Mouse (Mus musculus): ENCODE measurements around the gene Myl7. TPM values are rescaled to one million over a fixed set of nuclear protein-coding genes. Genes with fewer than 3 reads are reported as not detected.

The Myl7 gene
- total RNA-seq, 4 experiments from 2014 or later, result not detected

DNA sequence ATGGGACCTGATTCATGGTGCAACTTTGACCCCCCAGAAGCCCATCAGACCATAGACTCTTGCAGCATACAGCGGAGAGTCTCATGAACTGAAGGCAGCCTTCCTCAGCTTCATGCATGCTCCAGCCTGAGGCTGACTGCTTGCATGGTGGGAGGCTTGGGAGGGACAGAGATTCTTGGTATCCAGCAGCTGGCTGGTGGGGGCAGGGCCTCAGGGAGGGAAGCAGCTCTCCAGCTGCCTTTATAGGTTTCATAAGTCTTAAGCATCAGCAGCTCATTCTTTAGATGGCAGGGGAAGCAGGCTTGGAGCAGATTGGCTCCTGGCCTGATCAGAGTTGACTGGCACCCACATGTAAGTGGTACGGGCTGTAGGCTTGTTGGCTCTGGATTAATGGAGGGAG lies 31.4 kb downstream of the Myl7 start:
- DNase-seq (ENCODE audit: low spot score in 2 of 2), result no peak

DNA sequence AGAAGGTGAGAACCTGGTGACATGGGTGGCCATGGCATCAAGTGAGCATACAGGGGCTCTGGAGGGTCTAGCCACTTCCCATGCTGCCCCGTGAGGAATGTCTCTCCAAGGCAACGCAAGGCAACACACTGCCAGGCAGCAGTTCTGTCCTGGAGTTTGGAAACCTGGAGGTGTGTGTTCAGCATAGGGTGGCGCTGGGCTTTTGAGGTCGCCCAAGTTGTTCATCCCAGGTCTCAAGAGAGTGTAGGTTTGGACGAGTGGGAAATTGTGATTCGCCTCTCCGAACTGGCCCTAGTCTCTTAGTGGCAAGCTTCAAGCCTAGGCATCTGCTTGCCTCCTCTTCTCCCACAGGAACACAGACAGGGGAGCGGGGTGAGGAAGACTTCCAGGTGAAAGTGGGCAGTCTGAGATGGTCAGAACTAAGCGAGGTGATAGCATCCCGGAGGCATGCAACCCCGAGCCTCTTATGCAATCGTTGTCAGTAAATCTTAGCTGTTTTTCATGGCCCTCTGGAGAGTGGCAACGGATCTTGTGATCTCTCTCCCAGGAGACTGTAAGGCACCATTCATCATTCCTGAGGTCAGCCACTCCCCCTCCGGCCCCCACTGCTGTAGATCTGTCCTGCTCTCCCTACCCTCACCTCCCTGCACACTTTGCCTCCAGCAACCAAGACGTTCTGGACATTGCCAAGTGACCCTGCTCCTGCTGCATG lies 36.0 kb downstream of the Myl7 start:
- no peak for DNase-seq (ENCODE audit: low spot score in 2 of 2)

GRCm38 (mm10) chr11:5861678-5862393 lies 36.7 kb downstream of the Myl7 start, which contains the start of gene Aebp1:
Gene Aebp1, plus strand, starts transcription at chr11:5861947.
- DNase-seq (ENCODE audit: low spot score in 2 of 2), result no peak

DNA sequence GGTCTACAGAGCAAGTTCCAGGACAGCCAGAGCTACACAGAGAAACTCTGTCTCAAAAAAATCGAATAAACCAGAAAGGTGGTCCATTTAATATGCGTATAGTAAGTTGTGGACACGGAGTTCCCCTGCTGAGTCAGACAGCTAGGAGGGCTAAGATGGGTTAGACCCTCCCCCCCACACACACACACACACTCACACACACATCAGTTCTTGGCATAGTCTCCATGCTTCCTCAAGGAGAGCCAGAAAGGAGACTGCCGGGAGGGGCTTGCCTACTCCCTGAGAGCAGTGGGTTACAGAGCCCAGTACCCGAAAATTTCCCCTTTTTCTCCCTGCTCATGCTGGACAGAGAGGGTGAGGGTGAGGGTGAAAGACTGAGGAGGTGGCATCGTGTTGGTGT lies 37.9 kb downstream of the Myl7 start:
- no peak for DNase-seq (ENCODE audit: low spot score in 2 of 2)

- DNase-seq (ENCODE audit: low spot score in 2 of 2), result no peak
Measured at GRCm38 (mm10) chr11:5859883-5860550, 38.6 kb downstream of the Myl7 start.

- no peak for DNase-seq (ENCODE audit: low spot score in 2 of 2)
Measured at GRCm38 (mm10) chr11:5858723-5859122, 39.9 kb downstream of the Myl7 start.

- no peak for DNase-seq (ENCODE audit: low spot score in 2 of 2)
Measured at GRCm38 (mm10) chr11:5856479-5857130, 42.0 kb downstream of the Myl7 start.

GRCm38 (mm10) chr11:5855902-5856301 lies 42.7 kb downstream of the Myl7 start:
- DNase-seq (ENCODE audit: low spot score in 2 of 2), result peak in 1 of 2 experiments; percentile 57

DNA sequence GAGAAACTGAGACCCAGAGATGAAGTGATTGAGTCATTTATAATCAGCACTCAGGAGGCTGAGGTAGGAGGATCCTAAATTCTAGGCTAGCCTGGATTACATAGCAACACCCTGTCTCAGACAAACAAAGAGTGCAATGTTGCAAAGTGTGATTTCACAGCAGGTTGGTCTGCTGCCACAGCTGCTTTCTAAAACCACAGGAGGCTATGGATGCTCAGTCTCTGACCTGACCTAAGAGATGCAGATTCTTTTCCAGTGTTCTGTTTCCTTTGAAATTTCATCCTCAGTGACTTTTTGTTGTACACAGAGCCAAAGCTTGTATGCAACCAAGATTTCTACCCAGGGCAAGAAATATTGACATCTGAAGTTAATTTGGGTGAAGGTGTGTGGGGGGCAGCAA lies 43.1 kb downstream of the Myl7 start:
- DNase-seq (ENCODE audit: low spot score in 2 of 2), result no peak

GRCm38 (mm10) chr11:5852314-5852713 lies 46.3 kb downstream of the Myl7 start:
- DNase-seq (ENCODE audit: low spot score in 2 of 2), result no peak

DNA sequence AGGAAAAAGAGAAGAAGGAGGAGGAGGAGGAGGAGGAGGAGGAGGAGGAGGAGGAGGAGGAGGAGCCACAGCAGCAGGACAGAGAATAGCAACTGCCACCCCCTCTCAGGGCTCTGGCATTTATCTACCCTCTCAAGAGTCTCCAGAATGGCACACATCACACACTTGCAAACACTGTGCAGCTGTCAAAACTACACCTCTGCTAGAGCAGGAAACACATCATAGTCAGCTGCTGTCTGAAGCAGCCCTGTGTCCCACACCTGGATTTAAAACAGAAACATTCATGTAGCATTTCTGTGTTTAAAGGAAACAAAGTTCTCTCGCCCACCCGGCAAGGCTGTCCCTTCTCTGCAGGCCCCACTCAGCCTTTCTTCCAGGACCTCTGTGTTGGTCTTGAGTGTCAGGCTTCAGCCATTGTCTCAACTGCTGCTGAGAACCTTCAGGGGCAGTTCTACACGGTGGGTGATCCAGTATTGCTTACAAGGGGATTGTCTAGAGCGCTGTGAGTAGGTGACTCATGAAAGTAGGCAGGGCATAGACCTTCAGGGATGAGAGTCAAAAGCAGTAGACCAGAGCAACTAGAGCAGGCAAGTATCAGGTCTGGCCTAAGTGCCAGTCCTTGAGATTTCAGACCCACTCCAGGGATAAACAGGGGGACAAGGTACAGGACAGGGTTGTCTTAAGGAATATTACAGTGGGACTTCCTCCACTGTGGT lies 47.4 kb downstream of the Myl7 start:
- DNase-seq (ENCODE audit: low spot score in 2 of 2), result no peak

DNA sequence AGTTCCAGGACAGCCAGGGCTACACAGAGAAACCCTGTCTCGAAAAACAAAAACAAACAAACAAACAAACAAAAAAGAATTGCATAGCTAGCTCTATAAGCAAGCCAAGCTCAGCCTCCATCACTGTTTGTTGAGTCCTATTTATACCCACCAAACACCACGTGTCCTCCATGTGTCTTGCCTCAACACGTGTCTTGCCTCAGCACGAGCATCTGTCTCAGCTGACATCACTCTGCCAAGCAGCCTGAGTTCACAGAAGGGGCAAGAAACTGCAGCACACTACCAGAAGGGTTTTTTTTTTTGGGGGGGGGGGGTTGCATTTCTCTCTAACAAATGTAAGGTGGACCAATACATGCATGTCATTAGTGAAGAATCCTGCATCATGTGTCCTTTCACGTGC lies 48.1 kb downstream of the Myl7 start:
- DNase-seq (ENCODE audit: low spot score in 2 of 2), result no peak

- DNase-seq (ENCODE audit: low spot score in 2 of 2), result no peak
Measured at GRCm38 (mm10) chr11:5849316-5849715, 49.3 kb downstream of the Myl7 start.

DNA sequence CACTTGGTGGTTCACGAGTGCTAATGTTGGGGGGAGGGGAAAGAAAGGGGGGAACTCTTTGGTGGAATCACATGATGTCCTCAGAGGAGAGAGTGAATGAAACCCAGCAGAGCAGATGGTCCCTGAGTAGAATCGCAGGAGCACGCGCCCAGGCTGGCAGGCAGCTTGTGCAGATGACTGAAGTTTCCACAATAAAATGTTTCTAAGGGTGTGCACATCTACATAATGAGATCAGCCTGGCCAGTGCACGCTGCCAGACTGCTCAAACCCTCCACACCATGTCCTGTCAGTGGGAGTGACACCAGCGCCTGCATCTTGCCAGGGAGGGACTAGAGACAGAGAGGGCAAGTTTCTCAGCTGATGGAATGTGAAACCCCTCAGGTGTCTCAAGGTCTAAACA lies 49.8 kb downstream of the Myl7 start:
- DNase-seq (ENCODE audit: low spot score in 2 of 2), result peak in 1 of 2 experiments; percentile 66

- no peak for DNase-seq (ENCODE audit: low spot score in 2 of 2)
Measured at GRCm38 (mm10) chr11:5846639-5847345, 51.8 kb downstream of the Myl7 start.

Other genes starting within 250 kb of the Myl7 start
- 10 to 100 TPM; 58.0 to 65.8 (median 61.4) TPM for gene Mrps24, start 183.1 kb downstream of the Myl7 start, total RNA-seq (2022)
- 10 to 100 TPM; 71.7 to 74.7 (median 73.3) TPM for gene Urgcp, start 136.4 kb downstream of the Myl7 start, total RNA-seq (2022)
- 10 to 100 TPM; 59.1 to 73.2 (median 66.7) TPM for gene Dbnl, start 110.3 kb downstream of the Myl7 start, total RNA-seq (2022)
- 10 to 100 TPM in 3 of 4 experiments, 1 to 10 TPM in 1; 8.3 to 11.8 (median 10.7) TPM for gene Pgam2, start 95.0 kb downstream of the Myl7 start, total RNA-seq (2022)
- gene Polm, start 60.8 kb downstream of the Myl7 start, total RNA-seq (2022), result 10 to 100 TPM in 3 of 4 experiments, 1 to 10 TPM in 1; 9.8 to 14.5 (median 13.4) TPM
- 10 to 100 TPM; 22.3 to 25.7 (median 24.6) TPM for gene Aebp1, start 36.8 kb downstream of the Myl7 start, total RNA-seq (2022)
- 10 to 100 TPM; 22.1 to 26.9 (median 23.4) TPM for gene Pold2, start 20.5 kb downstream of the Myl7 start, total RNA-seq (2022)
- 1 to 10 TPM in 3 of 4 experiments, under 1 TPM in 1; 0.81 to 2.3 (median 1.2) TPM for gene Gck, start 51.3 kb upstream of the Myl7 start, total RNA-seq (2022)
- 10 to 100 TPM; 77.3 to 84.9 (median 82.7) TPM for gene Ykt6, start 56.9 kb upstream of the Myl7 start, total RNA-seq (2022)
- gene Camk2b, start 167.6 kb upstream of the Myl7 start, total RNA-seq (2022), result 100 to 1,000 TPM; 652 to 710 (median 699) TPM

All from left cerebral cortex, adult 8-10 months (tissue).